Mouse (Mus musculus) heart, adult 2 months (tissue): ENCODE results near the gene Ada. TPM values are rescaled to one million over a fixed set of nuclear protein-coding genes. Genes with fewer than 3 reads are reported as not detected.

Experiments used
- DNase-seq, 2 experiments: peaks; one replicate each; pipeline ENCODE4 v3.0.0; 2021
- H3K27ac ChIP-seq: fragments of 200-600 bp; 2 replicates; pipeline ENCODE4 v1.8.1; 2022
- H3K27me3 ChIP-seq: fragments of 200-500 bp; 2 replicates; pipeline ENCODE4 v1.6.1; 2012; ENCODE audit warnings: mild to moderate bottlenecking, low read length, inconsistent platforms, mixed read lengths; ENCODE audit not compliant: control insufficient read depth, insufficient read depth
- H3K36me3 ChIP-seq: fragments of 200-500 bp; 2 replicates; pipeline ENCODE4 v1.6.1; 2012; ENCODE audit warnings: low read length, inconsistent platforms; ENCODE audit not compliant: control insufficient read depth, insufficient read depth
- H3K4me1 ChIP-seq: fragments of 200-500 bp; 2 replicates; pipeline ENCODE4 v1.6.1; 2011; ENCODE audit warnings: low read length; ENCODE audit not compliant: control insufficient read depth, insufficient read depth
- H3K4me3 ChIP-seq: fragments of 200-600 bp; 2 replicates; pipeline ENCODE4 v1.8.1; 2022
- H3K79me2 ChIP-seq: fragments of 200-500 bp; replicated peaks from 2 replicates; pipeline ENCODE4 v1.6.1; 2012; ENCODE audit warnings: mild to moderate bottlenecking, inconsistent platforms, low read length, moderate library complexity, mixed read lengths; ENCODE audit not compliant: control insufficient read depth, insufficient read depth
- H3K9ac ChIP-seq: fragments of 200-500 bp; 2 replicates; pipeline ENCODE4 v1.6.1; 2012; ENCODE audit warnings: low read depth, mild to moderate bottlenecking, control low read depth, inconsistent platforms, low read length, mixed read lengths
- CTCF ChIP-seq: fragments of 200-600 bp; IDR thresholded peaks from 2 replicates; pipeline ENCODE4 v1.8.1; 2022; ENCODE audit warnings: antibody characterized with exemption, mild to moderate bottlenecking, moderate library complexity
- EP300 ChIP-seq: fragments of 200-500 bp; IDR thresholded peaks from 2 replicates; pipeline ENCODE4 v1.6.1; 2011; ENCODE audit warnings: low read depth, low read length, control low read depth; ENCODE audit not compliant: insufficient read depth
- POLR2A ChIP-seq: fragments of 200-500 bp; IDR thresholded peaks from 2 replicates; pipeline ENCODE4 v1.6.1; 2011; ENCODE audit warnings: mild to moderate bottlenecking, low read depth, low read length, control low read depth; ENCODE audit not compliant: insufficient read depth
- WGBS: fragments of 180-500 bp; shearing (Covaris S2); methylation state at CpG from one replicate; pipeline ENCODE4 v1.1.7; 2018; 5-methylcytosine and 5-hydroxymethylcytosine counted together
- intact Hi-C: fragments of 180-260 bp; cut with DNase I; formaldehyde crosslinking; loops from one replicate; pipeline ENCODE4 v1.15.1; 2025
- polyA plus RNA-seq: library from polyadenylated mRNA; depleted of rRNA; stranded (reverse); fragments of >200 nt; gene quantifications from 2 replicates; pipeline ENCODE4 v1.2.3, GENCODE M21; 2012
- total RNA-seq, 2 experiments: library from RNA; stranded (reverse); gene quantifications; 2 replicates each; pipeline ENCODE4 v1.2.3; 2021

Ada gene
- total and polyA plus RNA-seq, 3 experiments = 0.61 to 1.0 (median 0.65) TPM

GRCm38 (mm10) chr2:163783901-163784300, 33.9 kb upstream of the Ada start:
- Histone ChIP-seq H3K27ac (no peak overlapping the region), H3K36me3 (no peaks in the 10 kb centered on the region), H3K27me3 (no peaks in the 10 kb centered on the region), H3K4me3 (no peak overlapping the region), H3K79me2 (no peaks in the 10 kb centered on the region), H3K9ac (no peak overlapping the region), H3K4me1 (no peaks in the 10 kb centered on the region)
- 31% methylated on average over 4 of the region's 4 CpGs for WGBS
- no peak for TF ChIP-seq CTCF
- TF ChIP-seq EP300 = no peak
- TF ChIP-seq POLR2A = no peak
- peak in 1 of 2 experiments; percentile 36 for DNase-seq
- intact Hi-C loops = loop anchor here (10.0 kb wide), 4 partner anchors 59 to 249 kb away; partner anchors contain the start of genes Serinc3 and Ttpal

GRCm38 (mm10) chr2:163783368-163783767, 33.3 kb upstream of the Ada start:
- 67% methylated on average over 6 of the region's 6 CpGs for WGBS
- Histone ChIP-seq H3K27me3 (no peaks in the 10 kb centered on the region), H3K4me3 (no peak overlapping the region), H3K9ac (no peak overlapping the region), H3K79me2 (no peaks in the 10 kb centered on the region), H3K36me3 (no peaks in the 10 kb centered on the region), H3K27ac (no peak overlapping the region), H3K4me1 (no peaks in the 10 kb centered on the region)
- intact Hi-C loops = loop anchor here (10.0 kb wide), 4 partner anchors 59 to 249 kb away; partner anchors contain the start of genes Serinc3 and Ttpal
- DNase-seq = no peak
- TF ChIP-seq EP300 = no peak

GRCm38 (mm10) chr2:163778896-163779295, 28.9 kb upstream of the Ada start:
- H3K27me3 ChIP-seq = no peaks in the 10 kb centered on the region
- TF ChIP-seq CTCF (no peak), EP300 (no peak), POLR2A (no peak)

GRCm38 (mm10) chr2:163777061-163777460, 27.0 kb upstream of the Ada start:
- no peak for DNase-seq
- WGBS = 44% methylated on average over 2 of the region's 2 CpGs
- no peaks in the 10 kb centered on the region for H3K4me1 ChIP-seq
- intact Hi-C loops = no loop called here
- no peaks in the 10 kb centered on the region for H3K27me3 ChIP-seq
- H3K4me3 ChIP-seq = no peak overlapping the region
- no peak for TF ChIP-seq POLR2A
- no peak for TF ChIP-seq EP300
- TF ChIP-seq CTCF = no peak
- no peaks in the 10 kb centered on the region for H3K79me2 ChIP-seq
- no peak overlapping the region for H3K9ac ChIP-seq
- H3K27ac ChIP-seq = no peak overlapping the region
- H3K36me3 ChIP-seq = no peaks in the 10 kb centered on the region

More at GRCm38 (mm10) chr2:163778896-163779295, 28.9 kb upstream of the Ada start:
- intact Hi-C loops = no loop called here
- H3K27ac ChIP-seq = no peak overlapping the region
- no peak overlapping the region for H3K9ac ChIP-seq
- 93% methylated on average over 4 of the region's 4 CpGs for WGBS
- H3K36me3 ChIP-seq = no peaks in the 10 kb centered on the region
- H3K4me1 ChIP-seq = no peaks in the 10 kb centered on the region
- no peak for DNase-seq
- no peak overlapping the region for H3K4me3 ChIP-seq
- H3K79me2 ChIP-seq = no peaks in the 10 kb centered on the region

GRCm38 (mm10) chr2:163776661-163777060, 26.6 kb upstream of the Ada start:
- intact Hi-C loops = no loop called here
- no peak overlapping the region for H3K27ac ChIP-seq
- no peak for DNase-seq
- no peak overlapping the region for H3K9ac ChIP-seq
- H3K27me3 ChIP-seq = no peaks in the 10 kb centered on the region
- 36% methylated on average over 13 of the region's 13 CpGs for WGBS
- H3K79me2 ChIP-seq = no peaks in the 10 kb centered on the region
- H3K4me3 ChIP-seq = no peak overlapping the region
- no peaks in the 10 kb centered on the region for H3K36me3 ChIP-seq
- TF ChIP-seq CTCF (no peak), POLR2A (no peak), EP300 (no peak)
- H3K4me1 ChIP-seq = no peaks in the 10 kb centered on the region

GRCm38 (mm10) chr2:163770731-163771130, 20.7 kb upstream of the Ada start:
- TF ChIP-seq CTCF (no peak), POLR2A (no peak)
- intact Hi-C loops = no loop called here
- no peak overlapping the region for H3K27ac ChIP-seq
- H3K36me3 ChIP-seq = no peaks in the 10 kb centered on the region
- DNase-seq = no peak
- H3K27me3 ChIP-seq = no peaks in the 10 kb centered on the region
- H3K9ac ChIP-seq = no peak overlapping the region
- H3K79me2 ChIP-seq = no peaks in the 10 kb centered on the region
- no peak overlapping the region for H3K4me3 ChIP-seq
- 79% methylated on average over 8 of the region's 8 CpGs for WGBS
- no peaks in the 10 kb centered on the region for H3K4me1 ChIP-seq

DNA sequence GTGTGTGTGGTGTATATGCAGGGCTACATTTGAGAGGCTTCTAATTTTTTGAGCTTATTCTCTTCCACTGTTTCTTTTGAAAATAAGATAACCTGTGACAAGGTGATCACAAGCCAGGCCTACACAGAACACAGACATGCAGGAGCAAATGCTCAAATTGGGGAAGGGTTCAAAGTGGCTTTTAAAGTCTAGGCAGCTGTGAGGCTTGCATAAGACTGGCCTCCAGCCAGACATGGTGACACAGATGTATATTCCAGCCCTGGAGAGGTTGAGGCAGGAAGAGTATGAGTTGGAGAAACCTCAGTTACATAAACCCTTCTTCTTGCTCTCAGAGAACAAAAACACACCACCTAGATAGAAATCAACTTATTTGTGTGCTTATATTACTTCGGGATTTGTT, 16.9 kb upstream of the Ada start:
- H3K9ac ChIP-seq = no peak overlapping the region
- intact Hi-C loops = no loop called here
- no peak overlapping the region for H3K4me3 ChIP-seq
- H3K4me1 ChIP-seq = no peaks in the 10 kb centered on the region
- no peaks in the 10 kb centered on the region for H3K27me3 ChIP-seq
- 71% methylated on average over 1 of the region's 1 CpGs for WGBS
- H3K36me3 ChIP-seq = no peaks in the 10 kb centered on the region
- H3K79me2 ChIP-seq = no peaks in the 10 kb centered on the region
- no peak for DNase-seq
- TF ChIP-seq EP300 = no peak
- no peak overlapping the region for H3K27ac ChIP-seq
